Mouse (Mus musculus) erythroblast, adult 5-6 weeks (primary cell): ENCODE data around the gene Sec11a. TPM values are rescaled to one million over a fixed set of nuclear protein-coding genes. Genes with fewer than 3 reads are reported as not detected.
"Not testable (repeated sequence)": the region's sequence is repeated elsewhere in the genome, so short reads cannot be mapped to it uniquely, and the experiment has no call there.

Experiments
- ATAC-seq: replicated peaks from 2 replicates; pipeline ENCODE4 v1.8.0; 2016; ENCODE audit warnings: moderate number of reproducible peaks, mild to moderate bottlenecking, moderate TSS enrichment, inconsistent platforms; ENCODE audit not compliant: poor library complexity, low FRiP score, severe bottlenecking
- total RNA-seq, 2 experiments: library from RNA; stranded (forward) in 1 of 2; stranded (reverse) in 1 of 2; fragments of 150-400 nt in 1 of 2; fragments of 200-764, 138-1000 nt in 1 of 2; gene quantifications; 2 replicates each; pipeline versions ENCODE4 v1.2.3 to v1.2.4; 2015 to 2017; ENCODE audit warnings: low replicate concordance in 2 of 2

Gene Sec11a
- 65.3 and 70.2 TPM in 2 replicates for total RNA-seq (2015; ENCODE audit: low replicate concordance)
- 65.7 and 80.3 TPM in 2 replicates for total RNA-seq (2017; ENCODE audit: low replicate concordance)

DNA sequence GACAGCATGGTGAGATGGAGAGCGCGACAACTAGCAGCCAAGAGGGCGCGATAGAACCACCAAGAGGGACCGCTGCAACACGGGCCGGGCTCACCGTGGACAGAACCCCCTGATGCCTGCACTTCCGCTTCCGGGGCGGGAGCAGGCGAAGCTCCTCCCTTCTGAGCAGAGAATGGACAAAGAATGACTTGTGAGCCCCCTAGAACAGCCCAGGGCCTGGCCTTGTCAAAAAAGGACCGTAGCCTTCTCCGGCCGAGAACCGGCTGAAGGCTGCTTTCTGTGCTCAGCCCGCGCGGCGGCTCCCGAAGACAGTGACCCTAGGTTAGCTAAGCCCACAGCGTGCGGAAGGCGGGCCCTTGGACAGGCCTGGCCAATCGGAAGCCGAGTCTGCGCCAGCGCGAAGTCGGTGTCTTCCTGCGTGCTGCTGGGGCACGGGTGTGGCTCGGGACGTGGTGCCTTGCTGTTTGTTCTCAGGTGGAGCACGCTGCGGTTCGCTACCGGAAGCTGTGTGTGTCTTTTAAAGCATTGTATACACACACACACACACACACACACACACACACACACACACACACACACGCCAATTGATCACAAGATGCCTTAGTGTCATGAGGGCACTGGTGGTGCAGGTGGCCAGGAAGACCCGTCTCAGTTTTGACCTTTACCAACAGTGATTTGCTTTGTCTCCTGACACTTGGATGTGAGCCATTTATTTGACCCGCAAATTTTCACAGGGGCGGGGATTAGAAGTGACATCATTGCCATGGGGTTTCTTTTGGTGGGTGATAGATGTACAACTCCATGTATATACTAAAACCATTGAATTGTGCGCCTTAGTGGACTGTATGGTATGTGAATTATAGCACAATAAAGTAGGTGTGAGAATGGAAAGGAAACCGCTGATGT lies at the start of gene Sec11a:
Gene Sec11a (minus strand): TSS at position 336 of the 906 bp plus-strand sequence.
- ATAC-seq = peak; percentile 99

- no peak for ATAC-seq
Observed at GRCm38 (mm10) chr7:80995266-80996146, 47.9 kb upstream of the Sec11a start.

DNA sequence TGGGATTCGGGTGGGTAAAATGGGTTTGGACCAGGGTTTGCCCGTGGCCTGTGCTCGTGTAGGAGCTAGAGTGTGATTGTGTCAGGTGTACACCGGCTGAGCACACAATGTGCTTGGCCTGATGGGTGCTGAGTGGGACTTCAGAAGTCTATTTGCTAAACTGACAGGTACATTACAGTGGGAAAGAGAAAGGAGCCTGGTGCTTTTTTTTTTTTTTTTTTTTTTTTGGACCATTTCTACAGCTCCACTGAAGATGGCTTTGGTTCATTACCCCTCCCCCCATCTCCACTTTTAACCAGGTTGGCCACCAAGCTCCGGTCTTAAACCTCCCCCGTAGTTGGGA lies 47.1 kb upstream of the Sec11a start:
- ATAC-seq = 0 out of 2 replicates have a peak, but pooled peaks have one; percentile 9

DNA sequence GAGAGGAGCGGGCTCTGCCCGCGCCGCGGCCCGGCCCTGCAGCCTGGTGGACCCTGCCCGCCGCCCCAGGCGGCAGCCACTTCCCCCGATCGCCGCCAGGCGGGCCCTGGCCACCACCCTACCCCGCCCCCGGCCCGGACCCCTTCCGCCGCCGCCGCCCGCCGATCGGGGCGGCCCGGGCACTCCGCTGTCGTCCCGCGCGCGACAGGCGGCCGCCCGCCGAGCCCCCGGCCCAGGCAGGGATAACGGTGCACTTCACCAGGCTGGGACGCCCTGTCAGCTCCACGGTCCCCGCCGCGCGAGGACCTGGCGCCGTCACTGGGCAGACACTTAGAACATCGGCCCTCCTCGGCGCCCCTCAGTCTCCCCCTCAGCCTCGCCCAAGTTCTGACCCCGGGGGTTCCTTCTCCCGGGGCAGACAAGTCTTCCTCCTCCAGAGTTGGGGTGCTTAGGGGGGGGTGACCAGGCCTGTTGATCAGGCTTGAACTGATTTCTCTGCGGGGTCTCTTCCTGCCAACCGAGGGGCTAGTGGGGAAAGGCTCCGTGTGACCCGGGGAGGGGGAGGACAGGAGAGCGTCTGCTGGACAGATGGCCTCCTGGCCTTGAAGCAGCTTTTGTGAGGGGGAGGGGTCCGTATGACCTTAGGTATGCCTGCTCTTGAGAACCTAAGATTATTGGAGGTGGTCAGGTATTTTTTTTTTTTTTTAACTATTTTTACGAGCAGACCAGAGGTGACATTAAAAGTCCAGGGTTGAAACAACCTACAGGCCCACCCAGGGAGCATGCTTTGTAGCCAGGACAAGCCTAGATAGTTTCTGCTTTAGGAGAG lies 46.5 kb upstream of the Sec11a start:
- ATAC-seq = peak; percentile 25

DNA sequence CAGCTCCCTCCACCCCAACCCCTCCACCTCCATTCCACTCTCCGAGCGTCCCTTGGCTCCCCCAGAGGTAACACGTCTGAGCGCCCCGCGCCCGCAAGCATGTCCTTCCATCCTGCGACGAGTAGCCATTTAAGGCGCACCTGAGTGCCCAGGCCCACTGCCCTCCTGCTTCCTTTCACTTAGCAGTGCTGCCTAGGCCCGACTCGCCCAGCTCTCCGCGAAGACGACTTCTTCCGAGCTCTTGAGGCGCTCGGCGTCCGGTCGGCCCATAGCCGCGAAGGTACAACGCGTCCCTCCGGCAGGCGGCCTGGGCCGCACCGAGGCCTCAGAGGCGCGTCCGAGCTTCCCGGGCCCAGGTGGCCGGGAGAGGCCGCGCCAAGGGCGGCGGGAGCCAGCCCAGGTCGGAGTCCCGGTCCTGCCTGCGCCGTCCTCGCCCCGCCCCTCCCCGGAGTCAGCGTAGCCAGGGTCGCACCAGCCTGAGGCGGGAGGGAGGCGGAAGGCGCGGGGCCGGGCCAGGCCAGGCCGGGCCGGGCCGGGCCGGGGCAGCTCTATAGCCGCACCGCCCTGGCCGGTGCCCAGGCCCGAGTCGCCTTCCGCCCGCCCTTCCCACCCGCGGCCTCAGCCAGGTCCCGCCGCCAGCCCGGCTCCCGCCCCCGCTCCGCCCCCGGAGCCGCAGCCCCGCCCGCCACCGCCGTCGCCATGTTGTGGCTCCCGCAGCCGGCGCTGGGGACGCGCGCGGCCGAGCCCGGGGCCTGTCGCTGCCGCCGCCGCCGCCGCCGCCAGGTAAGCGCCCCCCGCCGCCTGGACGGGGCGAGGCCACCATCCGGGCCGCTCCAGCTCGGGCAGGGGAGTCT lies 45.6 kb upstream of the Sec11a start, which contains the start of gene Zfp592:
Gene Zfp592 (plus strand): TSS at position 702 of the 854 bp plus-strand sequence.
- ATAC-seq = peak; percentile 70

GRCm38 (mm10) chr7:80992631-80992979 lies 45.0 kb upstream of the Sec11a start:
- peak; percentile 1; the same call in 1 of the 2 replicates for ATAC-seq

DNA sequence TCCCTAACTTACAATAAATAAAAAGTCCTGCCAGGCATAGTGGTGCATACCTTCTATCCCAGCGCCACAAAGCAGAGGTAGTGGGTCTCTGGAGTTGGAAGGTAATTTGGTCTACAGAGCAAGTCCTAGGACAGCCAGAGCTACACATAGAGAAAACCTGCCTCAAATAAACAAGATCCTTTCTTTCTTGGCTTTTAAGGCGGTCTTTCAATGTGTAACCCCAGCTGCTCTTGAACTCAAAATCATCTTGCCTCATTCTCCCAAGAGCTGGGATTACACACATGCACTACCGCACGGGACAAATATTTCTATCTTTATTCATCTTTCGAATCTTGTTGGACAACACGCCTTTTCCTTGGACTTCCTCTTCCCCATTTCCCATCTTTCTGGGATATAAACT lies 44.5 kb upstream of the Sec11a start:
- ATAC-seq = no peak

- ATAC-seq = no peak
Observed at GRCm38 (mm10) chr7:80991589-80991988, 44.0 kb upstream of the Sec11a start.

DNA sequence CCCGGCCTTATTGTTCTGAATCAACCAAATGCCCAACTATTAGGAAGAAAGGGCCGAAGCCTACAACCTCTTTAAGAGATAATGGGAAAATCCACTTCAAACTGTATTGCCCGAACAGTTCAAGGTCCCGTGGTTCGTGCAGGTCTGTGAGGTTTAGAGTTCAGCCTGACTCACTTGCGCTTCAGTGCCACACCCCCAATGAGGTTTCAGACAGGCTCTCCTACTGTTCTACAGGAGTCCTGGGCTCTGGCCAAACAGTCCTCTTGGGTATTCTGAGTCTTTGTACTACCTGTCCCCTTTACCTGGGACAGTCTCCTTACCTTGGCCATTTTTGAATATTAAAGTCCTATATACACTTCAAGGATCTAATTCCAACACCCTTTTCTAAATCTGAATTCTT lies 42.7 kb upstream of the Sec11a start:
- ATAC-seq = no peak

DNA sequence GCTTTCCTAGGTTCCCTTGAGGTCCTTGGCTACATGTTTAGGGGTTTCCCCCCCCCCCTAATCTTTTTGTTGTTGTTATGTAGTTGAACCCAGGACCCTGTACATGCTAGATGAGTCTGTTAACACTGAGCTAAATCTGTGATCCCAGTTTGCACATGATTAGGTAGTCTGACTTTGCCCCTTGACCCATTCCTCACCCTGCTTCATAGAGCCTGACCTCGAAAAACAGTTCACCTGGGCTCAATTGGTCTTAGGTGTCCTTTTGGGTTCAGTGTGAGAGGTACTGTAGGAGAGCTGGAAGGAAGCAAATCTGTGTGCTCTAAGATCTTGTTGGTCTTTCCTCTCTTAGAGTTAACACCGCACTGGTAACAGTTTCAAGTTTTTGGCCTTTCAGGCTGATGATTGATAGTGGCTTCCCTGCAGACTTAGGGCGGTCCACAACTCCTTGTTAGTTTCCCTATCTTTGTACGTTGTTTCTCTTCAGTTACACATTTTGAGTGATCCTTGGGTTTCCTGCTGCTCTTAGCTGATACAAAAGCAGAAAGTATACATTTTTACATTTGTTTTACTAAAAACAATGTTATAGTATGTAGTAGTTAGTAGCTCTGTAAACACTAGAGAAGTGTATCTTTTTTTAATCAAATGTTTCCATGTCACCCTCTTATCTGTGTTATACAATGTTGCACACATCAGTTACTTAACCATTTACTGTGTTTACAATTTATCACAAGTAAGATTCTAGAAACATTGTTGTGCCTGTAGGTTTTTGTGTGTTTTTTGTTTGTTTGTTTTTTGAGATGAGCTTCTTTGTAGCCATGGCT lies 40.4 kb upstream of the Sec11a start:
- no peak for ATAC-seq

- no peak for ATAC-seq
Observed at GRCm38 (mm10) chr7:80986458-80987187, 39.0 kb upstream of the Sec11a start.

- no peak for ATAC-seq
Observed at GRCm38 (mm10) chr7:80980566-80980965, 33.0 kb upstream of the Sec11a start.

DNA sequence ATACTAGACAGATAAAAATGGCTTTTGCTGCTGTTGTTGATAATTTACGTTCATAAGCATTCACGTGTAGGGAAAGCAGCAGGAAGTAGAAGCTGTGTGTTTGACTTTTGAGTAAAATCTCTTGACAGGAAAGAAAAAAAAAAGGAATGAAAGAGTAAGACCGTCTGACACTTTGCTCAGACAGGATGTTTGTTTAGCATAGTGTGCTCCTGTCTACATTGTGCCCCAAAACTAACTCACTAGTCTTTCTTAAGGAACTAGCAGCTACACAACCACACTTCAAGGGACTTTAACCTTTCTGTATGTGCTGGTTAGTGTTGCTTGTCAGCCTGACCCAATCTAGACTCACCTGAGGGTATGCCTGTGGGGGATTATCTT lies 26.0 kb upstream of the Sec11a start:
- ATAC-seq = not testable (repeated sequence)

- ATAC-seq = not testable (repeated sequence)
Observed at GRCm38 (mm10) chr7:80972920-80973637, 25.5 kb upstream of the Sec11a start.

DNA sequence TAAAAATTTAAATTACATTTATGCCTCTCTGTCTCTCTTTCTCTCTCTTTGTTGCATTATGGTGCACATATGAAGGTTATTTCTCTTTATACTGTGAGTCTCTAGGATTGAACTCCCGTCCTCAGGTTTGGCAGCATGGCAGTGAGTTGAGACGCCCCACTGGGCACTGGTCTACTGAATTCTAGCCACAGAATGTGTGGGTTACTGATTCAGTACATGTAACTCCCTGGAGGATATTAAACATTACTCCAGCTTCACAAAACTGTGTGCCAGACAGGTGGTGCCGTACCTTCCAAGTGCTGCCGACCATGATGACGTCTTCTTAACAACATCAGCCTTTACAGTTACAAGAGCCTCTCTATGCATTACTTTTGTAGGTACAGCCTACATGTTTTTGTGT lies 24.5 kb upstream of the Sec11a start:
- ATAC-seq = no peak

DNA sequence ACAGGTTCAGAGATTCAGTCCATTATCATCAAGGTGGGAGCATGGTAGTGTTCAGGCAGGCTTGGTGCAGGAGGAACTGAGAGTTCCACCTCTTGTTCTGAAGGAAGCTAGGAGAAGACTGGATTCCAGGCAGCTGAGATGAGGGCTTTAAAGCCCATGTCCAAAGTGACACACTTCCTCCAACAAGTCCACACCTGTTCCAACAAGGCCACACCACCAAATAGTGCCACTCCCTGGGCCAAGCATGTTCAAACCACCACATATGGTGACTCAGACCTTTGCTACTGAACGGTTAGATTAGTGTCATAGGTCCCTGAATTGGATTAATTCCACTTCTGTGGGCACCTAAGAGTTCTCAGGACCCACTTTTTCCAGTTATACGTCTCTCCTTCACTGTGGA lies 23.8 kb upstream of the Sec11a start:
- ATAC-seq = no peak

DNA sequence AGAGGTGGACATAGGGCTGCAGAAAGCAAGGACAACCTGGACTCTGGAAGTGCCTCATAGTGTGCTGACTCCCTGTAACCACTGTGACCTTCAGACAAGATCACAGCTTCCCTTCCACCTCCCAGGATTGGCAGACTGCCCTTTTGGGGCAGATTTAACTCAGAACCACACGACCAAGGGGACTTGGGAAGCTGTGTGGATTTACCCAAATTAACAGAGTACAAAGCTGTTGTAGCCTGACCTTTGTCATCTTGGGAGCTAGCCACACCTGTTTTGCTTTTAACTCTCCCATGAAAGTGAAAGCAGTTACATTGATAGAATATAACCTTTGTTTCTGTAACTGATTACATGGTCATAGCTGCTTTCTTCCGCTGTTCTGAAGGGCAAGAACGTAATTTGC lies 23.3 kb upstream of the Sec11a start:
- no peak for ATAC-seq
